Mouse (Mus musculus): ENCODE results near the gene Tcf20. TPM values are rescaled to one million over a fixed set of nuclear protein-coding genes. Genes with fewer than 3 reads are reported as not detected.
"Not testable (repeated sequence)": the region's sequence is repeated elsewhere in the genome, so short reads cannot be mapped to it uniquely, and the experiment has no call there.

Gene Tcf20
- total RNA-seq, 2 experiments from 2014 or later: 233 to 245 TPM

- DNase-seq (ENCODE audit: low spot score in 2 of 2): no peak
Measured at GRCm38 (mm10) chr15:82902521-82902920, 85.2 kb downstream of the Tcf20 start.

DNA sequence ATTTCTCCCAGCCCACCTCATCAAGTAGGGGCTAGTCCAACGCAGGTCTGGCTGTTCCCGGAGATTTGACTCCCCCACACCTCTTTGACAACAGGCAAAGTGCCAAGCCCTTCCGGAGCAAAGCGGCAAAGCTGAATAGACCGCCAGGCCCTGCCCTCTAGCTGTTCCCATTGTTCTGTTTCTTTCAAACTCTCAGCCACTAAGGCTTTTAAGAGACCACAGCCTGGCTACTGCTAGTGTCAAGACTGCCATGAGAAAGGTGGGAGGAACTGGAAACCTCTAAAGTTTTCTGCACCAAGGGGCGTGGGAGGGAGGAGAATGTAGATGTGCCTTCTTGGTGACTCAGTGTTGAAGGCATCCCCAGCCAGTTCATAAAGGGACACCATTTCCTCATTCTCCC lies 86.4 kb downstream of the Tcf20 start:
- peak in 1 of 2 experiments; percentile 12 for DNase-seq (ENCODE audit: low spot score in 2 of 2)

GRCm38 (mm10) chr15:82900331-82900730 lies 87.3 kb downstream of the Tcf20 start:
- DNase-seq (ENCODE audit: low spot score in 2 of 2): no peak

DNA sequence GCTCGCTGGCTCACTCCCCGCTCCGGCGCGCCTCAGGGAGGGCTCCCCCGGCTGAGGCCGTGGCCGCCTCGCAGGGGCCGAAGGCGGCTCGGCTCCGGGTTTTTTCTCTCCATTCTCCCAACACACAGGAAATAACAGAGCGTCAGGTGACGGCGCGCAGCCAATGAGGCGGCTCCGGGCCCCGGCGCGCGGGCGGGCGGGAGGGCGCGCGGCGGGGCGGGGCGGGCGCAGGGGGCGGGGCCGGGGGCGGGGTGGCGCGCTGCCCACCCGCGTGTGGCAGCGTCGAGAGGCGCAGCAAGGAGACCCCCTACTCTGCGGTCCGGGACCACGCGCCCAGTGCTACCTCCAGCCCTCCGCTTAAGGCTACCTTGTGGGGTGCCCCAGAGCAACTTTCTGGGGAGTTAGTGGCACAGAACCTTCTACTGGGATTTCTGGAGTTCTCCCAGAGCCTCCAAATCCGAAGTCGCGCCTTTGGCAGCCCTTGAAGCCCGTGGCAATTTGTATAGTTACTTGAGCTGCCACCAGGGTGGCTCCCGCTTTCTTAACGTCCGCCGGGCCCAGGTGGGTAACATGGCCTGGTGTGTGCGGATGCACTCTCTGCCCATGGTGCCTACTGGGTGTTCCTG lies 87.9 kb downstream of the Tcf20 start:
- peak; percentile 81 to 86 for DNase-seq (ENCODE audit: low spot score in 2 of 2)

GRCm38 (mm10) chr15:82898740-82899675 lies 88.7 kb downstream of the Tcf20 start:
- DNase-seq (ENCODE audit: low spot score in 2 of 2): no peak

DNA sequence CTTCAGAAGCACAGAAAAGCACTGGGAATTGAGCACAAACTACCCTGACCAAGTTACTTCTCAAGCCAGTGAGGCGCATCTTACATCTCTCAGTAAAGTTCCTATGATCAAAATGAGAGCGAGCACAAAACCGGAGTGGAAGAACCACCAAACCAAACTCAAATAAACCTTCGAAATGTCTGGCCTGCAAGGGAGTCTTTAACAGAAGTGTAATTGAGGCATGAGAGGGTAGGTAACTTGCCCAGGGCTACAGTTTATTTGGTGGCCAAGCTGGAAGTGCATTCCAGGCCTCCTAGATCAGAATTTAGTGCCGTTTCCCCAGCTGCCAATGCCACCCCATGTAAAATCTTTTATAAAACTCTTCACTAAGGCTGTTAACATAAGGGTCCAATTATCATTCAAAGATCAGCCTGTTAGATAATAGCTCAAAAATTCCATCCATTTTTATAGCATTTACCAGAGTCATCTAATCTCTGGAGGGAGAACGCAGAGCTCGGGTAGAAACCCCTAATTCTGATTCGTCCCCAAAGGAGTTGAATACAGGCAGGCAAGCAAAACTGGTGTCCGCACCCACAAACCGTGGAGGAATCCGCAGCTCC lies 89.4 kb downstream of the Tcf20 start:
- no peak for DNase-seq (ENCODE audit: low spot score in 2 of 2)

DNA sequence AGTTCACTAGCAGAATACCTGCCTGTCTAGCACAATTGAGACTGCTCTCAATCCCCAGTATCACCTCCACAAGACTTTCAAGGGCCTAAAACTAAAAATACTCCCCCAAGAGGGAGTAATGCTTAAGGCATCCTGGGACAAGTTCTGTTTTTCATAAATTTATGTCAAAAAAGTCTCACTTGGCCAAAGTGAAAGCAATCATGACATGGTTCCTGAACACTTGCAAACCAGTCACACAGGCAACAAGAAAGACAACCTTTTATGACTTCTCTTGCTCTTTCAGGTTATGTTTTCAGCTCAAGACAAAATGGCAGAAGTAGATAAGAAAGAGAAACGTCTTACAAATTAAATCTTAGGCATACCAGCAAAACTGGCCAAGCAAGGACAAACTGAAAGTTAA lies 91.3 kb downstream of the Tcf20 start:
- no peak for DNase-seq (ENCODE audit: low spot score in 2 of 2)

- no peak for DNase-seq (ENCODE audit: low spot score in 2 of 2)
Measured at GRCm38 (mm10) chr15:82890470-82890869, 97.2 kb downstream of the Tcf20 start.

- no peak for DNase-seq (ENCODE audit: low spot score in 2 of 2)
Measured at GRCm38 (mm10) chr15:82889426-82889825, 98.2 kb downstream of the Tcf20 start.

DNA sequence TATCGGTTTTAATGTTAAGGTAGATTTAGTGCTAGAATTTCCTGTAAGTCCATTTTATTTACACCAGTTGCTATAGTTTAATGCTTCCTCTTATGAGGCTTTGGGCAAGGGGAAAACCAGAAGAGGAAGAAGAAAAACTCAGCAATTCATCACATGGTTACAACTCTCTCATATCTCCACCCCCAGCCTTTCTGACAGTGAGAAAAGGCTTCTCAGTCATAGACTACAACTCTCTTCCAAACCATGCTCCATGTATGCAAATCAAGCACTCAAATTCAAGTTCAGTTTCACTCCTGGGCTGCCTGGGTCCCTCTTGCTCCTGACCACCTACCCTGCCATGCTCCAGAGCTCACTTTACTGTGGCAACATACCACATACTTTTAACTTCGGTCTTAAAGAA lies 99.2 kb downstream of the Tcf20 start:
- DNase-seq (ENCODE audit: low spot score in 2 of 2): no peak

DNA sequence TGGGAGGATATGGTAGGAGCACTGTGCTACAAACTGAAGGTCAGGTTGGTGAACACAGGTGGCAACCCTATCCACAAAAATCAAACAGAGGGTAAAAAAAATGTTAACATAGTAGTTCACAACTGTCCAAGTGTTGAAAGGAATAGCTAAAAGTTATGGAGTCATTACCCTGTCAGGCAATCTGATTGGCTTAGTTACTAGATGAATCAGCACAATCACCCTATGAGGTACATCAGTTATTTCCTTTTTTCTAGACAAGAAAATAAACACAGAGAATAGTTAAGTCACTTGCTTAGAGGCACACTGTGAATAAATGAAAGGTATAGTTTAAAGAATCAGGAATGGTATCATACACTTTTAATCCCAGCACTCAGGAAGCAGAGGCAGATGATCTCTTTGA lies 110.4 kb downstream of the Tcf20 start:
- DNase-seq (ENCODE audit: low spot score in 2 of 2): no peak

- DNase-seq (ENCODE audit: low spot score in 2 of 2): no peak
Measured at GRCm38 (mm10) chr15:82876863-82877262, 110.8 kb downstream of the Tcf20 start.

DNA sequence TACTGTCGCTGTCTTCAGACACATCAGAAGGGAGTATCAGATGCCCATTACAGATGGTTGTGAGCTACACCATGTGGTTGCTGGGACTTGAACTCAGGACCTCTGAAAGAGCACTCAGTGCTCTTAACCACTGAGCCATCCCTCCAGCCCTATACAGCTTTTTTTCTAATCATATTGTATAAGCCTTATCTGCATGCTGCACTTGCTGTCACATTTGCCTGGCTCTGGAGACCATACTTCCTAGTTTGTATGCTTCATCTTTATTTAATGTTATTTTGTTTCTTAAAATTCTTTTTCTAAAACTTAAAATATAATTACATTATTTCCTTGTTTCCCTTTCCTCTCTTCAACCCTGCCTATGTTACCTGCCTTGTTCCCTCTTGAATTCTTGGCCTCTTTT lies 115.6 kb downstream of the Tcf20 start:
- DNase-seq (ENCODE audit: low spot score in 2 of 2): no peak

- not testable (repeated sequence) for DNase-seq (ENCODE audit: low spot score in 2 of 2)
Measured at GRCm38 (mm10) chr15:82866286-82866685, 121.4 kb downstream of the Tcf20 start.

GRCm38 (mm10) chr15:82863674-82864073 lies 124.0 kb downstream of the Tcf20 start:
- DNase-seq (ENCODE audit: low spot score in 2 of 2): no peak

DNA sequence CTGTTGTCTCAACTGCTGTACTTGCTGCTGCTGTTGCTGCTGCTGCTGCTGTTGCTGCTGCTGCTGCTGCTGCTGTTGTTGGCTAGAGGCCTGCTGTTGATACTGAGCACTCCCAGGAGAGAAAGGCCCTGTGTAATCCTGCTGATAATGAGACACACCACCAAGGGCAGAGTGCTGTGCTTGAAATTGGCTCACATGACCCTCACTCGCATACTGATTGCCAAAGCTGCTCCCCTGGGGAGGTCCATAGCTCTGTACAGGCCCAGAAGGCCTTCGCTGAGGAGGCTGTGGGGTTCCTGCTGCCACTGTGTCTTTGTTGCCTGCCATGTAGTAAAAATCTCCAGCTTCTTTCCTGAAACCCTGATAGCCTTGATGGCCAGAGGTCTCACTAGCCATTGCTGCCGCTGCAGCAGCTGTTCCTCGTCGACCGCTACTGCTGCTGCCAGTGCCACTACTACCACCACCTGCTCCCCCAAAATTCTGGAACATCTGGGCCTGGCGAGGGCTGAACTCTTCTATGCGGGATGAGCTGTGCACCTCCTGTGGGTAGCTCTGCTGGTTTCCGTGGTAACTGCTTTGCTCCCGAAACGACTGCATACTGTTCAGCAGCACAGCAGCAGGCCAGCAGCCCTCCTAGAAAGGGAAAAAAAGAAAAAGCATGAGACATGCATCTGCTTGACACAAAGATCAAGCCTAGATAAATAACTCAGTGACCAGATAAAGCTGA lies 130.9 kb downstream of the Tcf20 start:
- DNase-seq (ENCODE audit: low spot score in 2 of 2): peak in 1 of 2 experiments; percentile 26

DNA sequence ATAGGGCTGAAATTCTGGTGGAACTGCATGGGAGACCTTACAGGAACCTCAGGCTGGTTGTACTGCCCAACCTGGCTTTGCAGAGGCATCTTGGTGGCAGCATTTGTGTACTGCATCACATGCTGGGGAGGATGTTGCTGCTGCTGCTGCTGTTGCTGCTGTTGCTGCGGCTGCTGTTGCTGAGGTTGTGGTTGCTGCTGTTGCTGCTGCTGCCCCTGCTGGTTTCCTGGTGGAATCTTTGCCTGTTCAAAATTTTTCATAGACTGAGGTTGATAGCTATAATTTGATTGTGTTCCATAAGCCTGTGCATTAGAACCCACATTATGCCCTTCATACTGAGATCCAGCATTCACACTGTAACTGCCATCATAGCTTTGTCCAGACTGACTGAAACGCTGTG lies 131.6 kb downstream of the Tcf20 start:
- DNase-seq (ENCODE audit: low spot score in 2 of 2): no peak

- no peak for DNase-seq (ENCODE audit: low spot score in 2 of 2)
Measured at GRCm38 (mm10) chr15:82839146-82839545, 148.5 kb downstream of the Tcf20 start.

GRCm38 (mm10) chr15:82829917-82830316 lies 157.8 kb downstream of the Tcf20 start:
- DNase-seq (ENCODE audit: low spot score in 2 of 2): no peak

GRCm38 (mm10) chr15:82825866-82826265 lies 161.8 kb downstream of the Tcf20 start:
- no peak for DNase-seq (ENCODE audit: low spot score in 2 of 2)

DNA sequence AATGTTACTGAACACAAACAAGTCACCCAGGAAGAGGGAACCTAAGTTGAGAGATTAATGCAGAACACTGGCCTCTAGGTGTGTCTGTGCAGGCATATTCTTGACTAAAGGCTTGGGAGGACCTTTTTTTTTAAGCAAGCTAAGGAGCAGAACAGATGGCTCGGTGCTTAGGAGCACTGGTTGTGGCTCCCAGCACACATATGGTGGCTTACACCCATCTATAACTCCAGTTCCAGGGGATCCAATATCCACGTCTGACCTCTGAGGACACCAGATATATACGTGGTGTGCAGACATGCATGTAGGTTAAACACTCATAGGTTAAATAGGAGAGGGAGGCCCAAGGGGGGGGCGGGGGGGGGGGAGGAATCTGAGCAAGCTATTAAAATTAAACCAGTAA lies 165.3 kb downstream of the Tcf20 start:
- no peak for DNase-seq (ENCODE audit: low spot score in 2 of 2)

Measured in left cerebral cortex, adult 18-20 months (tissue).